Mouse (Mus musculus) limb, embryonic 14.5 days (tissue): ENCODE measurements at regions not wholly inside any gene's neighbourhood (a gene's known extent, or its start where the extent isn't known, plus 50 kb on each side); places are given as distances from the start of the nearest gene placed in this dataset.
A peak's percentile ranks its signal among the peaks of the same experiment; 100 is the strongest.

Experiments
- ATAC-seq: fragments of 200-750 bp; cut with Nextera tagmentation; 2 replicates; pipeline ENCODE4 v1.8.0; 2017; ENCODE audit warnings: low read depth, moderate number of reproducible peaks, moderate TSS enrichment; ENCODE audit not compliant: low FRiP score
- DNase-seq: peaks from one replicate; pipeline ENCODE4 v3.0.0-alpha.2; 2015; ENCODE audit warnings: low spot score
- H3K27ac ChIP-seq: fragments of 300-500 bp; sonication (generic); replicated peaks from 2 replicates; pipeline ENCODE4 v1.5.1; 2014; ENCODE audit warnings: low read depth, mild to moderate bottlenecking, low read length, moderate library complexity, mixed read lengths
- H3K27me3 ChIP-seq: fragments of 300-500 bp; sonication (generic); 2 replicates; pipeline ENCODE4 v1.6.1; 2014; ENCODE audit warnings: low read length, mixed read lengths; ENCODE audit not compliant: control insufficient read depth, insufficient read depth
- H3K36me3 ChIP-seq: fragments of 300-500 bp; sonication (generic); 2 replicates; pipeline ENCODE4 v1.6.1; 2014; ENCODE audit warnings: mild to moderate bottlenecking, low read length, moderate library complexity, mixed read lengths; ENCODE audit not compliant: control insufficient read depth, insufficient read depth
- H3K4me1 ChIP-seq: fragments of 300-500 bp; sonication (generic); 2 replicates; pipeline ENCODE4 v1.6.1; 2014; ENCODE audit warnings: antibody characterized with exemption, low read length, mixed read lengths; ENCODE audit not compliant: control insufficient read depth, insufficient read depth
- H3K4me2 ChIP-seq: fragments of 300-500 bp; sonication (generic); replicated peaks from 2 replicates; pipeline ENCODE4 v1.6.1; 2014; ENCODE audit warnings: low read depth, mild to moderate bottlenecking, low read length, moderate library complexity; ENCODE audit not compliant: severe bottlenecking
- H3K4me3 ChIP-seq: fragments of 300-500 bp; sonication (generic); replicated peaks from 2 replicates; pipeline ENCODE4 v1.5.1; 2014; ENCODE audit warnings: low read length
- H3K9ac ChIP-seq: fragments of 300-500 bp; sonication (generic); 2 replicates; pipeline ENCODE4 v1.6.1; 2014; ENCODE audit warnings: mild to moderate bottlenecking, low read depth, low read length, moderate library complexity; ENCODE audit not compliant: severe bottlenecking
- H3K9me3 ChIP-seq: fragments of 300-500 bp; sonication (generic); 2 replicates; pipeline ENCODE4 v1.6.1; 2016; ENCODE audit warnings: low read length; ENCODE audit not compliant: control insufficient read depth
- POLR2A ChIP-seq: fragments of 200-500 bp; IDR thresholded peaks from 2 replicates; pipeline ENCODE4 v1.8.0; 2012; ENCODE audit warnings: inconsistent platforms, mild to moderate bottlenecking, moderate library complexity, borderline replicate concordance; ENCODE audit not compliant: insufficient read depth, insufficient read length; ENCODE audit errors: extremely low read depth
- WGBS: fragments of 180-500 bp; shearing (Covaris S2); extraction: QIAGEN DNeasy Blood & Tissue Kit; methylation state at CpG from one replicate; pipeline ENCODE4 v1.1.7; 2014; 5-methylcytosine and 5-hydroxymethylcytosine counted together

GRCm38 (mm10) chr4:81564446-81564845 lies 121.8 kb upstream of the Mpdz start:
- no peak overlapping the region for H3K4me3 ChIP-seq
- peak; percentile 65 for ATAC-seq
- H3K9me3 ChIP-seq: no peaks in the 10 kb centered on the region
- WGBS: 5% methylated on average over 6 of the region's 6 CpGs
- peak; percentile 90 for DNase-seq
- H3K9ac ChIP-seq: no peak overlapping the region
- peaks cover 61% of the 10 kb centered on the region for H3K4me1 ChIP-seq
- H3K4me2 ChIP-seq: peak overlapping the region; percentile 18; the same call in 1 of the 2 replicates
- no peak for TF ChIP-seq POLR2A
- H3K27ac ChIP-seq: no peak overlapping the region; the same call in 1 of the 2 replicates
- no peaks in the 10 kb centered on the region for H3K27me3 ChIP-seq
- no peaks in the 10 kb centered on the region for H3K36me3 ChIP-seq

DNA sequence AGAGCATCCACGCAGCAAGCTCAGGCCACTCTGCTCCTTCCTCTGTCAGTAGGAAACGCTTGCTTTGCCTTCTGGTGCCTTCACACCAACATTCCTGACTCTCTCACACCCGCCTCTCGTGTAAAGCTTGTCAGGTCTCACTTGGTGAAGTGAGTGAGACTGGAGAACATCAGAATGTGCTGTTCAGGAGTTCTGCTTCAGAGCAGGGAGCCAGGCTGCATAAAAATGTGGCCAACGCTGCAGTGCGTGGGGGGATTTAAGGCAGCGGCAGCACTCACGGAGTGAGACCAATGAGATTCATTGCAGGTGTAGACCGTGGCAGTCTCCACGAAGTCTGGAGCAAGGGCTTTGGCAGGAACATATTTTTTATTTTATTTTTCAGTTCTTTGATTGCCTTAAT lies 121.0 kb upstream of the Mpdz start:
- Histone ChIP-seq H3K9ac (no peak overlapping the region), H3K36me3 (no peaks in the 10 kb centered on the region), H3K9me3 (no peaks in the 10 kb centered on the region), H3K4me1 (peaks cover 55% of the 10 kb centered on the region), H3K27ac (peak overlapping the region; percentile 67), H3K27me3 (no peaks in the 10 kb centered on the region), H3K4me2 (peak overlapping the region; percentile 18; the same call in 1 of the 2 replicates), H3K4me3 (no peak overlapping the region)
- no peak for TF ChIP-seq POLR2A
- WGBS: 12% methylated on average over 10 of the region's 10 CpGs
- DNase-seq: no peak
- ATAC-seq: no peak

GRCm38 (mm10) chr4:81561453-81561852 lies 118.8 kb upstream of the Mpdz start:
- no peak for TF ChIP-seq POLR2A
- Histone ChIP-seq H3K27me3 (no peaks in the 10 kb centered on the region), H3K9ac (no peak overlapping the region), H3K36me3 (no peaks in the 10 kb centered on the region), H3K4me3 (no peak overlapping the region), H3K4me1 (peaks cover 36% of the 10 kb centered on the region), H3K4me2 (no peak overlapping the region), H3K9me3 (no peaks in the 10 kb centered on the region), H3K27ac (no peak overlapping the region)
- DNase-seq (peak; percentile 54), ATAC-seq (no peak)
- 15% methylated on average over 4 of the region's 4 CpGs for WGBS

- Histone ChIP-seq H3K4me1 (no peaks in the 10 kb centered on the region), H3K9me3 (no peaks in the 10 kb centered on the region; the same call in 1 of the 2 replicates), H3K27me3 (no peaks in the 10 kb centered on the region), H3K4me3 (no peak overlapping the region), H3K4me2 (no peak overlapping the region), H3K27ac (no peak overlapping the region), H3K36me3 (no peaks in the 10 kb centered on the region), H3K9ac (no peak overlapping the region)
- TF ChIP-seq POLR2A: no peak
- 73% methylated on average over 4 of the region's 4 CpGs for WGBS
- no peak for DNase-seq
- ATAC-seq: no peak
These were observed 108.2 kb upstream of the Mpdz start for GRCm38 (mm10) chr4:81550816-81551215.

DNA sequence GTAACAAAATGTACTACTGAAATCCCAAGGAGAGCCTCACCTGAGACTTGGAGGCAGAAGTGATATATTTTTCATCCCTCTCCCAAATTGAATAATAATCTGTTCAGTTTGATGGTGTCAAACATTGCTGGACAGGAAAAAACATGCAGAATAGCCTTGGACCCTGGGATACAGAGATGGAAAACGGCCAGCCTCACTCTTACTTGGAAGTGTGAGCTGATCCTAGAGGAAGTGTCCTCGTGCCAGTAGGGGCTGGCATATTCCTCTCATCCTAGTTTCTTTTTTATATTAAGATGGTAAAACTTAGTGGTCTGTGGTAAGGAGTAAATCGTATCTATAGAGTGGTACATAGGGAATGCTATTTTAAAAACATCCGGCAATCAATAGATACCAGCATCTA lies 107.6 kb upstream of the Mpdz start:
- no peak for DNase-seq
- Histone ChIP-seq H3K4me2 (no peak overlapping the region), H3K27me3 (no peaks in the 10 kb centered on the region), H3K36me3 (no peaks in the 10 kb centered on the region), H3K9ac (no peak overlapping the region), H3K4me1 (no peaks in the 10 kb centered on the region), H3K9me3 (no peaks in the 10 kb centered on the region; the same call in 1 of the 2 replicates), H3K4me3 (no peak overlapping the region), H3K27ac (no peak overlapping the region)
- 84% methylated on average over 4 of the region's 4 CpGs for WGBS
- no peak for ATAC-seq
- TF ChIP-seq POLR2A: no peak

DNA sequence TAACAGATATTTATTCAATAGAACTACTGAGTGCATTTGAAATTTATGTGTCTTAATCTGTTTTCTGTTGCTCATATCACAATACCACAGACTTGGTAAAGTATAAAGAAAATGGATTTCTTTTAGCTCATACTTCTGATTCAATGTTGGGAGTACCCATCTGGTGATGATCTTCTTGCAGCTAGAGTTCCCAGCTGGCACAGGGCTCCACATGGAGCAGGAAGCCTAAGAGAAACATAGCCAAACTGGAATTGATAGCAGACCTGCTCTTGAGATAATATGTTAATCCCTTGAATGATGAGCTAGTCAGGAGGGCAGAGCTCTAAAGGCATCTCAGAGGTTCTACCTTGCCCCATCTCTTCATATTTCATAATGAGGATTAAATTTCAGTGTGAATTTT lies 97.9 kb upstream of the Mpdz start:
- DNase-seq (no peak), ATAC-seq (no peak)
- Histone ChIP-seq H3K9ac (no peak overlapping the region), H3K4me3 (no peak overlapping the region), H3K36me3 (no peaks in the 10 kb centered on the region), H3K4me1 (no peaks in the 10 kb centered on the region), H3K4me2 (no peak overlapping the region), H3K27me3 (no peaks in the 10 kb centered on the region), H3K9me3 (no peaks in the 10 kb centered on the region), H3K27ac (no peak overlapping the region)
- TF ChIP-seq POLR2A: no peak
